Mouse (Mus musculus) left cerebral cortex, adult 9 months (tissue): ENCODE data around the gene 4932429P05Rik.

Experiments used
- DNase-seq, 2 experiments: peaks; one replicate each; pipeline ENCODE4 v3.0.0; 2022; ENCODE audit warnings: low spot score in 2 of 2

Gene 4932429P05Rik

GRCm38 (mm10) chrX:89751968-89752367, at the start of gene 4932429P05Rik:
4932429P05Rik (plus strand) TSS chrX:89752268.
- no peak for DNase-seq
